Mouse (Mus musculus) adrenal gland, postnatal 4 days (tissue): ENCODE results near the gene Smtn. TPM values are rescaled to one million over a fixed set of nuclear protein-coding genes. Genes with fewer than 3 reads are reported as not detected.

Experiments used
- DNase-seq, 2 experiments: peaks; one replicate each; pipeline ENCODE4 v3.0.0; 2021 to 2022; ENCODE audit warnings: low spot score in 2 of 2, mixed read lengths in 2 of 2
- long read RNA-seq, 2 experiments: library from polyadenylated mRNA; stranded (forward); transcript quantifications; one replicate each; pipeline ENCODE4 v2.0.0; 2021
- total RNA-seq, 2 experiments: library from RNA; stranded (reverse); gene quantifications; 2 replicates each; pipeline ENCODE4 v1.2.3; 2021

The Smtn gene
- total RNA-seq, result 10 to 100 TPM; 72.9 to 75.1 TPM
- long read RNA-seq, experiment 1, transcript Smtn-202 (21 exons, 3,335 nt), result major isoform, 10 of 42 reads
- long read RNA-seq, experiment 1, transcript Smtn-201 (9 exons, 1,747 nt), result minor isoform, 8 of 42 reads
- long read RNA-seq, experiment 1, partial matches to known transcripts, result 14 of 42 reads
- long read RNA-seq, experiment 1, other reads (novel, unspliced or antisense), result 9 of 42 reads
- long read RNA-seq, experiment 2, transcript Smtn-201 (9 exons, 1,747 nt), result minor isoform, 6 of 61 reads
- long read RNA-seq, experiment 2, transcript Smtn-202 (21 exons, 3,335 nt), result major isoform, 11 of 61 reads
- long read RNA-seq, experiment 2, partial matches to known transcripts, result 32 of 61 reads
- long read RNA-seq, experiment 2, other reads (novel, unspliced or antisense), result 12 of 61 reads

GRCm38 (mm10) chr11:3540451-3541085 lies at the start of gene Smtn:
TSS of gene Smtn (minus strand) at chr11:3540612.
- no peak for DNase-seq

GRCm38 (mm10) chr11:3588036-3588672 lies 47.7 kb upstream of the Smtn start:
- no peak for DNase-seq

GRCm38 (mm10) chr11:3587350-3587749 lies 46.9 kb upstream of the Smtn start:
- no peak for DNase-seq

GRCm38 (mm10) chr11:3585983-3586618 lies 45.7 kb upstream of the Smtn start:
- no peak for DNase-seq

GRCm38 (mm10) chr11:3583127-3583526 lies 42.7 kb upstream of the Smtn start:
- no peak for DNase-seq

- no peak for DNase-seq
These were observed 41.5 kb upstream of the Smtn start for GRCm38 (mm10) chr11:3581908-3582307.

- DNase-seq, result no peak
These were observed 40.1 kb upstream of the Smtn start for GRCm38 (mm10) chr11:3580306-3581084.

- no peak for DNase-seq
These were observed 37.8 kb upstream of the Smtn start for GRCm38 (mm10) chr11:3578050-3578725.

- no peak for DNase-seq
These were observed 34.8 kb upstream of the Smtn start for GRCm38 (mm10) chr11:3575238-3575637.

GRCm38 (mm10) chr11:3573092-3573491 lies 32.7 kb upstream of the Smtn start:
- peak in 1 of 2 experiments; percentile 37 for DNase-seq

GRCm38 (mm10) chr11:3572181-3572580 lies 31.8 kb upstream of the Smtn start:
- no peak for DNase-seq

GRCm38 (mm10) chr11:3570321-3570720 lies 29.9 kb upstream of the Smtn start:
- DNase-seq, result no peak

- no peak for DNase-seq
These were observed 27.5 kb upstream of the Smtn start for GRCm38 (mm10) chr11:3567896-3568295.

GRCm38 (mm10) chr11:3566018-3566417 lies 25.6 kb upstream of the Smtn start:
- DNase-seq, result no peak

- DNase-seq, result no peak
These were observed 24.0 kb upstream of the Smtn start for GRCm38 (mm10) chr11:3564451-3564850.

GRCm38 (mm10) chr11:3563853-3564252 lies 23.4 kb upstream of the Smtn start:
- DNase-seq, result no peak

GRCm38 (mm10) chr11:3560202-3560601 lies 19.8 kb upstream of the Smtn start:
- DNase-seq, result no peak

- no peak for DNase-seq
These were observed 17.4 kb upstream of the Smtn start for GRCm38 (mm10) chr11:3557852-3558251.

GRCm38 (mm10) chr11:3554976-3555375 lies 14.6 kb upstream of the Smtn start:
- no peak for DNase-seq

- DNase-seq, result no peak
These were observed 9.4 kb upstream of the Smtn start for GRCm38 (mm10) chr11:3549791-3550190.
